Mouse (Mus musculus) spleen, adult 2 months (tissue): ENCODE measurements around the gene Ankrd34a.

Source experiments
- CTCF ChIP-seq: fragments of 200-500 bp; IDR thresholded peaks from 2 replicates; pipeline ENCODE4 v1.5.1; 2011; ENCODE audit warnings: mild to moderate bottlenecking, inconsistent platforms; ENCODE audit not compliant: insufficient read depth, insufficient read length, insufficient replicate concordance; ENCODE audit errors: extremely low read depth
- POLR2A ChIP-seq: fragments of 200-500 bp; IDR thresholded peaks from 2 replicates; pipeline ENCODE4 v1.6.1; 2011; ENCODE audit warnings: low read depth, low read length, inconsistent platforms

DNA sequence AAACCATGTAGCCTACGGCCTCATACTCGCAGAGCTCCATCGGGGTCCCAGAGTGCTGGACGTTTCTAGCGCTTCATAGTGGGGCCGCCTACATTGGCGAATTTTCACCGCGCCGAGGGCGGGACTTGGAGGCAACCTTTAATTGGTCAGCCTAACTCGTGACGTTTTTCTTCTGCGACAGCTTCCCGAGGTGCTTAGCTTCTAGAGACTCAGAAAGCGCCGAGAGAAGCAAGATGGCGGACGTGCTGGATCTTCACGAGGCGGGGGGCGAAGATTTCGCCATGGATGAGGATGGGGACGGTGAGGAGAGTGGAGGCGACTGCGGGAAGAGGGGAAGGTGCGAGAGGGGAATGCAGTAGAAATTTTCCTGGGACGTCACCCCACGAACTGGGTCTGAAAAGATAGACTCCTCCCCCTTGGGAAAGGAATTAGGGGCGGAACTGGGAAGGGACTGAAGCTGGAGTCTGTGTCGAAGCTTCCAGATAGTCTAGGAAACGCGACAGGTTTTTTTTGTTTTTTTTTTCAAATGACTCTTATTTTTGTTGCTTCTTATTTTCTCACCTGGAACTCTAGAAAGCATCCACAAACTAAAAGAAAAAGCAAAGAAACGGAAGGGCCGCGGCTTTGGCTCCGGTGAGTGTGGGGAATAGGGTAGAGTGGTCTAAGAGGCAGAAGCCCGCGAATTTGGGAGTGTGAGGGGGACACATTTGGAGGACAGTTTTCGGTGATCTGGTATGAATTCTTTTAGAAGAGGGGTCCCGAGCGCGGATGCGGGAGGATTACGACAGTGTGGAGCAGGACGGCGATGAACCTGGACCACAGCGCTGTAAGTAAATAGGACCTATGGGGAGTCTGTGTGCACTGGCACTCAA lies 33.5 kb downstream of the Ankrd34a start, which contains the start of gene Rbm8a:
- TF ChIP-seq CTCF, result no peak
- TF ChIP-seq POLR2A, result peak; percentile 51
